Mouse (Mus musculus) spleen, adult 2 months (tissue): ENCODE results near the gene Hs3st4.

Experiments used
- CTCF ChIP-seq: fragments of 200-500 bp; IDR thresholded peaks from 2 replicates; pipeline ENCODE4 v1.5.1; 2011; ENCODE audit warnings: mild to moderate bottlenecking, inconsistent platforms; ENCODE audit not compliant: insufficient read depth, insufficient read length, insufficient replicate concordance; ENCODE audit errors: extremely low read depth
- POLR2A ChIP-seq: fragments of 200-500 bp; IDR thresholded peaks from 2 replicates; pipeline ENCODE4 v1.6.1; 2011; ENCODE audit warnings: low read depth, low read length, inconsistent platforms

- TF ChIP-seq CTCF (no peak), POLR2A (no peak)
These were observed 1.2 kb upstream of the Hs3st4 start for GRCm38 (mm10) chr7:123981435-123981834.
